Mouse (Mus musculus) embryonic facial prominence, embryonic 12.5 days (tissue): Measurements from ENCODE around the gene Hdac4. TPM values are rescaled to one million over a fixed set of nuclear protein-coding genes. Genes with fewer than 3 reads are reported as not detected.
A peak's percentile ranks its signal among the peaks of the same experiment; 100 is the strongest.

Experiments
- ATAC-seq: fragments of 200-750 bp; cut with Nextera tagmentation; 2 replicates; pipeline ENCODE4 v1.8.0; 2017; ENCODE audit not compliant: insufficient number of reproducible peaks, insufficient read depth, low FRiP score, low TSS enrichment
- H3K27ac ChIP-seq: fragments of 300-500 bp; sonication (generic); 2 replicates; pipeline ENCODE4 v1.5.1; 2016; ENCODE audit warnings: mild to moderate bottlenecking
- H3K27me3 ChIP-seq: fragments of 300-500 bp; sonication (generic); 2 replicates; pipeline ENCODE4 v1.6.1; 2016; ENCODE audit warnings: mild to moderate bottlenecking, moderate library complexity
- H3K36me3 ChIP-seq: fragments of 300-500 bp; sonication (generic); 2 replicates; pipeline ENCODE4 v1.6.1; 2016; ENCODE audit warnings: mild to moderate bottlenecking
- H3K4me1 ChIP-seq: fragments of 300-500 bp; sonication (generic); 2 replicates; pipeline ENCODE4 v1.6.1; 2016
- H3K4me2 ChIP-seq: fragments of 300-500 bp; sonication (generic); replicated peaks from 2 replicates; pipeline ENCODE4 v1.6.1; 2016; ENCODE audit warnings: mild to moderate bottlenecking, moderate library complexity
- H3K4me3 ChIP-seq: fragments of 300-500 bp; sonication (generic); 2 replicates; pipeline ENCODE4 v1.5.1; 2016; ENCODE audit warnings: mild to moderate bottlenecking
- H3K9ac ChIP-seq: fragments of 300-500 bp; sonication (generic); 2 replicates; pipeline ENCODE4 v1.6.1; 2016; ENCODE audit warnings: mild to moderate bottlenecking, moderate library complexity
- H3K9me3 ChIP-seq: fragments of 300-500 bp; sonication (generic); 2 replicates; pipeline ENCODE4 v1.6.1; 2016; ENCODE audit warnings: mild to moderate bottlenecking, moderate library complexity
- WGBS: fragments of 180-500 bp; shearing (Covaris S2); methylation state at CpG from one replicate; pipeline ENCODE4 v1.1.7; 2016; 5-methylcytosine and 5-hydroxymethylcytosine counted together
- polyA plus RNA-seq: library from polyadenylated mRNA; unstranded; fragments of >200 nt; fragmentation: Nextera tagmentation; extraction: Ambion mirVana; gene quantifications from 2 replicates; pipeline ENCODE4 v1.2.1, GENCODE M21; 2016

The Hdac4 gene
- polyA plus RNA-seq, 1 experiment from 2014 or later = 24.2 TPM

DNA sequence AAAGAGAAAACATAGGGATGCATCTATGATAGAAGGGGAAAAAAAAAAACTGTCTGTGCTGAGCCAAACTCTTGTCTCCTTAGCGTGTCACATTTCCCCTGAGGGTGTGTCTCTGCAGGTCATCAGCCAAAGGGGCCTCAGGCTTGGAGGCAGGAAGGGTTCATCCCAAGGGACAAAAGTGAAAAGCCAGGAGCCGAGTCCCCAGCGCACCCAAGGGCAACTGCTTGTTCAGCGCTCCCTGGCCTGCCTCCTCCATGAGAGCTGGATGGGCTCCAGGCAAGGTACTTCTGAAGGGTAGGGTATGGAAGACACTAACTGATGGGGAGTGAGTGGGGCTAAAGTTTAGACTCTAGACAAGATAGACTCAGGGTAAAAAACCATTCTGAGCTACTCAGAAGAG lies 273.8 kb downstream of the Hdac4 start:
- 84% methylated on average over 4 of the region's 4 CpGs for WGBS
- no peak overlapping the region for H3K4me3 ChIP-seq
- no peak for ATAC-seq
- no peaks in the 10 kb centered on the region for H3K36me3 ChIP-seq
- no peaks in the 10 kb centered on the region for H3K9me3 ChIP-seq
- H3K27ac ChIP-seq = no peak overlapping the region
- H3K4me2 ChIP-seq = no peak overlapping the region
- no peak overlapping the region for H3K9ac ChIP-seq
- no peaks in the 10 kb centered on the region for H3K27me3 ChIP-seq
- 0 out of 2 replicates have a peak, but pooled peaks cover 9% of the 10 kb centered on the region for H3K4me1 ChIP-seq

DNA sequence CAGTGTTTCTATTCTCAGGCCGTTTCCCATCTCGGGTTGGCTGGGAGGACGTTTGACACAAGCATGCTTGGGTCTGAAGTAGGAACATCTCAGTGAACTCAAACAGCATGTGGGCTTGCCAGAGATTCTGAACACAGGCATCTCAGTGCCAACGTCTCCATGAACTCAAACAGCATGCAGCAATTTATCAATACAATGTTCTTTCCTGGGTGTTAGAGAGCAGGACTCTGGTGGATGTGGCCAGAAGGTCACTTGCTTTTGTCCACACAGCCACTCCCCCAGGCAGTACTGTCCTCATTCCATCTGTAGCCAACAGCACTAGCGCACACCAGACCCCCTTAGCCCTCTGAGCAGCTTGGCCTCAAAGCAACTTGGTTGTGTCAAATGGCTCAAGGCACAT lies 274.2 kb downstream of the Hdac4 start:
- no peaks in the 10 kb centered on the region for H3K27me3 ChIP-seq
- H3K9me3 ChIP-seq = no peaks in the 10 kb centered on the region
- 0 out of 2 replicates have a peak, but pooled peaks cover 9% of the 10 kb centered on the region for H3K4me1 ChIP-seq
- ATAC-seq = no peak
- no peak overlapping the region for H3K4me3 ChIP-seq
- H3K27ac ChIP-seq = no peak overlapping the region
- no peak overlapping the region for H3K4me2 ChIP-seq
- H3K9ac ChIP-seq = no peak overlapping the region
- H3K36me3 ChIP-seq = no peaks in the 10 kb centered on the region
- WGBS = 59% methylated on average over 5 of the region's 5 CpGs

DNA sequence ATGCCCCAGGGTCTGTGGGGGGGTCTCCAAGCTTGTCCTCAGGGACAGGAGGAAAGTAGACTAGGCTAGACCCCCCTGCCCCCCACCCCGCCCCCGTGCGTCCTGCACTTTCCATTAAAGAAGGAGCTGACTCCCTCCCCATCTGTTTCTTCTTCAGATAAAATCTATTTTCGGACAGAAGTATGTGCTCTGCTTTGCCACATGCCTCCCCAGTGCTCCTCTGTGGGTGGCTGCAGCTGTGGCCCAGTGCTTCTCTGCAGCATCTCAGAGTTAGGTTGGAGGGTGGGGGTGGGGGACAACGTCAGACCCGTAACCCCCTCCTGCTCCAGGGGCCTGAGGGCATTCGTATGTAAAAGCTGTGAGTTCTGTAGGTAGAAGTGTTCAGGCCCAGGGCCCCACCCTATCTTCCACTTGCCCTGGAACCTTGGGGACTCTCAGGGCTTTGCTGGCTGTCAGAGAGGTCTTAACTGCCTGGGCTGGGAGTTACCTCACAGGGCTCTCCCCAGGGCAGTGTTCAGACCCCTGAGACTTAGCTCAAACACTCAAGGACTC lies 275.4 kb downstream of the Hdac4 start:
- Histone ChIP-seq H3K27me3 (no peaks in the 10 kb centered on the region), H3K36me3 (no peaks in the 10 kb centered on the region), H3K9ac (no peak overlapping the region), H3K27ac (no peak overlapping the region), H3K9me3 (no peaks in the 10 kb centered on the region), H3K4me3 (no peak overlapping the region), H3K4me2 (no peak overlapping the region), H3K4me1 (0 out of 2 replicates have a peak, but pooled peaks cover 9% of the 10 kb centered on the region)
- 26% methylated on average over 7 of the region's 7 CpGs for WGBS
- ATAC-seq = no peak

DNA sequence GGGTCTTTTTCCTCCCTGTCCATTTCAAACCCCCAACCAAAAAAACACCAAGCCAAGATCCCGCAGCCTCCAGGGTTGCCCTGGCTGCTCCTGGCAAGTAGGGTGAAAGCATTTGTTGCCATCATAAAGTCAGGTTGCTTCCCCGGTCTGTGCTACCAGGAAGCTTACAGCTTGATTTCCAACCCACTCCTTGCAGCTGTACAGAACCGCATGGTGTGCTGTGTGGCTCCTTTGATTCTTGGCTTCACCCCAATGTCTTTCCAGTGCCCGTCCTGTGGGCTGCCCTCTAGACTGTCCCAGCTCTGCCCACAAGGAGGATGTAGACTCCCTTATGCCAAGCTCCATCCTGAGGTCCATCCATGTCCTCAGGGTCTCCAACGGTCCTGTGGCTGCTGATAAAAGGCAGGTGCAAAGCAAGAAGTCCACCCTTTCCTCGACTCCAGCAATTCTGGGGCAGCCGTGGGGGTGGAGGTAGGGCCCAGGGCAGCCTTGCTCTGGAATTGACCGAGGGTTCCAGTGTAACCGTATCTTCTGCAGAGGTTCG lies 277.2 kb downstream of the Hdac4 start:
- 81% methylated on average over 10 of the region's 10 CpGs for WGBS
- Histone ChIP-seq H3K4me3 (no peak overlapping the region), H3K9ac (no peak overlapping the region), H3K36me3 (no peaks in the 10 kb centered on the region), H3K9me3 (no peaks in the 10 kb centered on the region), H3K4me1 (peaks cover 10% of the 10 kb centered on the region; the same call in 1 of the 2 replicates), H3K27ac (no peak overlapping the region), H3K4me2 (no peak overlapping the region), H3K27me3 (no peaks in the 10 kb centered on the region)
- no peak for ATAC-seq

DNA sequence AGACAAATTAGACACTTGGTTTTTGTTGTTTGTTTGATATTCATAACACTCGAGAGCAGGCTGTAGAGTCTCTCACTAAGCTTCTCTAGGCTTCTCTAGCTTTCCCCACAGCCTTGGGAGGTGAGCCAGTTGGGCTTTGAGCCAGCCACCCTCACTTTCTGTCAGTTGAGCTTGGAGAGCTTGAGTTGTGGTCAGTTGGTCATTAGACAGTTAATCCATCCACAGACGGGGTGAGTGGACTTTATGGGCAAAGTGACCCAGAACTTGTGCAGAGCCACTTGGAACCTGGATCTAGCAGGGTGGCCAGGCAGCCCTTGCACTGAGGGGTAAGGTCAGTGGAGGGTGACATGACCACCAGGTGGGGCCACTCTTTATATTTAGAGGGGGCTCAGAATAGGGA lies 277.9 kb downstream of the Hdac4 start:
- H3K27me3 ChIP-seq = no peaks in the 10 kb centered on the region

DNA sequence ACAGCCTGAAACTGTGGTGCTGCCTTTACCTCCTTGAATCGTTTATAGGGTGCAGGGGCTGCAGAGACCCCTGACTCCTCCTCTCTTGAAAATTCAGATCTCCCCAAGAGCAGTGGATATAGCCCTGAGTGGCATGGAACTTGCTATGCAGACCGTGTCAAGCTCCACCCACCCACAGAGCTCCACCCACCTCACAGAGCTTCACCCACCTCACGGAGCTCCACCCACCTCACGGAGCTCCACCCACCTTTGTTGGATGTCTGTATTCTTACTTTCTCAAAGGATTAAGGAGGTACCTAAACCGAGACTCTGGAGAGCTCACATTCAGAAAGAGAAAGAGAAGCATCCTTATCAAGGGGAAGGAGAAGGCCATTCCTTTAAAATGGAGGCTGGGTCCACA lies 279.5 kb downstream of the Hdac4 start:
- H3K9ac ChIP-seq = no peak overlapping the region
- no peaks in the 10 kb centered on the region for H3K36me3 ChIP-seq
- H3K27ac ChIP-seq = no peak overlapping the region
- ATAC-seq = no peak
- no peak overlapping the region for H3K4me3 ChIP-seq
- H3K4me1 ChIP-seq = peaks cover 25% of the 10 kb centered on the region
- H3K4me2 ChIP-seq = no peak overlapping the region
- WGBS = 71% methylated on average over 5 of the region's 5 CpGs
- H3K9me3 ChIP-seq = no peaks in the 10 kb centered on the region
- H3K27me3 ChIP-seq = no peaks in the 10 kb centered on the region

More for the DNA sequence above, 277.9 kb downstream of the Hdac4 start:
- H3K36me3 ChIP-seq = no peaks in the 10 kb centered on the region
- WGBS = 82% methylated on average over 2 of the region's 2 CpGs
- ATAC-seq = no peak
- H3K4me2 ChIP-seq = no peak overlapping the region
- H3K9ac ChIP-seq = no peak overlapping the region
- H3K9me3 ChIP-seq = no peaks in the 10 kb centered on the region
- no peak overlapping the region for H3K27ac ChIP-seq
- no peak overlapping the region for H3K4me3 ChIP-seq
- H3K4me1 ChIP-seq = peaks cover 17% of the 10 kb centered on the region

DNA sequence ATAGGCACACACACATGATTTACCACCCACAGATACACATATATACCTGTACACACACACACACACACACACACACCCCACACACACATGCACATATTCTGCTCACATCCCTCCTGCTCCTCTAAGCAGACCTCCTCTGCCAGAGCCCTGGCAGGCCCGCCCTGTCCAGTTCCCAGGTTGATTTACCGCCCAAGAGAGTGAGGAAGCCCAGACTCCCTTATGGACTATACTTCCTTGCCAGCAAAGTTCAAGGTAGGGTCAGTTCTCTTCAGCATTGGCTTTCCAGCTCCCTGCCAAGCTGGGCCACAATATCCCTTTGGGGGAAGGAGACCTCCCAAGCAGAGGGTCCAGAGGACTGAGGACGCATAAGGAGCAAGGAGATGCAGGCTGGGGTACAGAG lies 280.9 kb downstream of the Hdac4 start:
- H3K9me3 ChIP-seq = no peaks in the 10 kb centered on the region
- no peaks in the 10 kb centered on the region for H3K36me3 ChIP-seq
- H3K4me3 ChIP-seq = no peak overlapping the region
- H3K4me1 ChIP-seq = peaks cover 17% of the 10 kb centered on the region
- H3K27me3 ChIP-seq = no peaks in the 10 kb centered on the region
- H3K4me2 ChIP-seq = no peak overlapping the region
- 58% methylated on average over 3 of the region's 3 CpGs for WGBS
- ATAC-seq = no peak
- no peak overlapping the region for H3K9ac ChIP-seq
- no peak overlapping the region for H3K27ac ChIP-seq

DNA sequence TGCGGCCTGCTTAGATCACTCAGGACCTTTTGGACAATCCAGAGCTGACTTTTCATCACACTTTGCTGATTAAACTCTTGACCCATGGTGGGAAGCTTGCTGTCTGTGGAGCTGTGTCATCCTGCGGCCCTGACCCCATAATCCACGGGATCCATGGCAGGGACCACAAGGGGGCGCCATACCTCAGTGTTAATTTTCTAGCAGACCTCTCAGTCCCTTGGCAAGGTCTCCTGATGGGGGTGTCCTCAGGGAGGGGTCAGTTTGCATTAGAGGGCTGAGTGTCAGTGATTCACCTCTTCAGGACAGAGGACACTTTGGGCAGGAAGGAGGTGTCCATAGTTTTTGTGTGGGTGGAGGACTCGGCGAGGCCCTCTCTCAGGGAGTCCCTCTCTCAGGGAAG lies 281.6 kb downstream of the Hdac4 start:
- H3K27ac ChIP-seq = no peak overlapping the region
- 53% methylated on average over 6 of the region's 6 CpGs for WGBS
- H3K4me1 ChIP-seq = peaks cover 17% of the 10 kb centered on the region
- no peaks in the 10 kb centered on the region for H3K36me3 ChIP-seq
- no peak overlapping the region for H3K4me3 ChIP-seq
- no peaks in the 10 kb centered on the region for H3K27me3 ChIP-seq
- ATAC-seq = no peak
- no peak overlapping the region for H3K9ac ChIP-seq
- H3K9me3 ChIP-seq = no peaks in the 10 kb centered on the region
- no peak overlapping the region for H3K4me2 ChIP-seq

DNA sequence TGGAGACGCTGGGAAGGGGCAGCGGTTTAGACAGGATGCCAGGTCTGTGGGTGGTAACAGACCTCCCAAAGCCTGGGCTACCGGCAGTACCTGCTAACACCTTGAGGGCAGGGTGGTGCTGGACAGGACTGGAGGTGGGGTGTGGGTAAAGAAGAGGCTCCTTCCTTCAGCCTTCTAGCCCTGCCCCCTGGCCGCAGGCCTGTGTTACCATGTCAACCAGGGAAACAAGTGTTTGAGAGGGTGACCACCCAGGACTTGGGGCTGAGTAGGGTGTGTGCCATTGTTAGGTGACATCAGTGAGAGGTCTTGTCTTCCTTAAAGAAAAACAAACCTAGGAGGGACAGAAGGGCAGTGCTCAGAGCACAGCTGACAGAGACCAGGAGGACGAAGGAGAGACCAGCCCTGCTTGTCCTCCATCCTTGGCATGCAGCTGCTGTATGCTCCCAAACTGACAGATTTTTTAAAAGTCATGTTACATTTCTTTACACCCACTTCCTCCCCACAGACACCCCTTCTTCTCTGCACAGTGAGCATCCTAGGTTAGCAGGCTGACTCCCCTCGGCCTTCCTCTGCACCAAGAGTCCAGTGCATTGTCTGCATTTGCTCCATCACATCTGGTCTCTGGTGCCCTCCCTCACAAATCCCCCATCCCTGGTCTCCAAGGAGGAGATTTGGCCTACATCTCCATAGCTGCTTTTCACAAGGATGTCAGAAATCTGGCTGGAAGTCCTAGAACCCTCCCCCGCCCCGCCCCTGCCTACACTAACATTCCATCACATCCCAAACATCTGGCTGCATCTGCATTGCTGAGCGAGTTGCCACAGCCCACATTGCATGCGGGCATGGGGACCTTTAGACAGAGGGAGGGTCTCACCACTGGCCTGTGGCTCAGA lies 283.0 kb downstream of the Hdac4 start:
- H3K4me2 ChIP-seq = no peak overlapping the region
- peaks cover 17% of the 10 kb centered on the region for H3K4me1 ChIP-seq
- no peak overlapping the region for H3K9ac ChIP-seq
- H3K27ac ChIP-seq = peak overlapping the region; percentile 30; the same call in 1 of the 2 replicates
- WGBS = 40% methylated on average over 10 of the region's 10 CpGs
- H3K9me3 ChIP-seq = no peaks in the 10 kb centered on the region
- H3K36me3 ChIP-seq = no peaks in the 10 kb centered on the region
- ATAC-seq = peak; percentile 31; the same call in 1 of the 2 replicates
- no peak overlapping the region for H3K4me3 ChIP-seq
- H3K27me3 ChIP-seq = no peaks in the 10 kb centered on the region

DNA sequence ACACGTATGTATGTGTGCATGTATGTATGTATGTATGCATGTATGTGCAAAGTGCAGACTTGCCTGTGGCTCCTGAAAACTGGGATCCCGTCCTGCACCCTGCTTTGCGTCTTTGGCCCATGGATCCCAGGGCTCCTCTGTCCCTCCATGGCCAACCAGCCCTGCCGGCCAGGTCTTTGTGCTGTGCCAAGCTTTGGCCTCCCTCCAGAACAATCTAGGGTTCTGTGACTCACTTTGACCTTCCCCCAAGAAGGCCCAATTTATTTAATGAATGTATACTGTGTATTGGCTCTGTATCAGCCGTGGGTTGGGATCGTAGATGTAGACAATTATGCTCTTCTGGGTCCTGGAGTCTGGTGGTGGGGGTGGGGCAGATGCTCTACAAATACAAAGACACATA lies 290.2 kb downstream of the Hdac4 start:
- Histone ChIP-seq H3K9me3 (no peaks in the 10 kb centered on the region), H3K27ac (no peak overlapping the region), H3K27me3 (no peaks in the 10 kb centered on the region), H3K4me2 (no peak overlapping the region), H3K36me3 (no peaks in the 10 kb centered on the region), H3K4me3 (no peak overlapping the region), H3K9ac (no peak overlapping the region), H3K4me1 (no peaks in the 10 kb centered on the region)
- 84% methylated on average over 6 of the region's 6 CpGs for WGBS
- ATAC-seq = no peak

DNA sequence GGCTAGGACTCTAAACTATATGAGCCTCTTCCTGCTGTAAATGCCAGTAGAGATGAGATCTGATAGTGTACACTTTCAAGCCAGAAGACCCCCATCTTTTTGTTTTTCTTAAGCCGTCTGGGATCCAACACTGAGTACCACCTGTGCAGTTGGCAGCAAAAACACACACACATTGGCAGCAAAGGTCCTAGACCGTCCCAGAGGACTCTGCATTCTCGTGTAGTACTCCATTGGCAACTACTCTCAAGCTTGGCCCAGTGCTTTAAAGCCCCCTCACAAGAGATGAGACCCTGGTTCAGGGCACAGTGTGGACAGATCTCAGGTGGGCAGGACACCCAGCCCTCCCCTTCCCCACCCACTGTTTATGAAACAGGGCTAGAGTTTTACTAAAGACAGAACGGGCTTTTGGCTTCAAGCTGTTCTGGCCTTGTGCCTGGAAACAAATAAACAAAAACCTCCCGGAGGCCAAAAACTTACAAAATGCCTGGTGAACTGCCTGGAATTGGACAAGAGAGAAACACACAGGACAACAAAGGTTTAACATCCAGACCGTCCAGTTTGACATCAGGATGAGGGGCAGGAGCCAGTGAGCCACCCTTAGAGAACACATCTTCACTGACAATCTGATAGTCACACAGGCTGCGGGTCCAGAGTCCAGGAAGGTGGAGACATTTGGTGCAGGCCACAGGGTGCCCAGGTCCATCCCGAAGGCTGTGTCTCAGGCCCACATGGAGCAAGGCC lies 292.1 kb downstream of the Hdac4 start:
- Histone ChIP-seq H3K9ac (no peak overlapping the region), H3K4me1 (no peaks in the 10 kb centered on the region), H3K27me3 (no peaks in the 10 kb centered on the region), H3K27ac (0 out of 2 replicates have a peak overlapping the region, but pooled peaks have one; percentile 17), H3K9me3 (no peaks in the 10 kb centered on the region), H3K4me2 (no peak overlapping the region), H3K36me3 (no peaks in the 10 kb centered on the region), H3K4me3 (no peak overlapping the region)
- no peak for ATAC-seq
- WGBS = 69% methylated on average over 8 of the region's 8 CpGs
